17 mouse cellular contexts compared by ENCODE assay signal in the genomic region with DNA sequence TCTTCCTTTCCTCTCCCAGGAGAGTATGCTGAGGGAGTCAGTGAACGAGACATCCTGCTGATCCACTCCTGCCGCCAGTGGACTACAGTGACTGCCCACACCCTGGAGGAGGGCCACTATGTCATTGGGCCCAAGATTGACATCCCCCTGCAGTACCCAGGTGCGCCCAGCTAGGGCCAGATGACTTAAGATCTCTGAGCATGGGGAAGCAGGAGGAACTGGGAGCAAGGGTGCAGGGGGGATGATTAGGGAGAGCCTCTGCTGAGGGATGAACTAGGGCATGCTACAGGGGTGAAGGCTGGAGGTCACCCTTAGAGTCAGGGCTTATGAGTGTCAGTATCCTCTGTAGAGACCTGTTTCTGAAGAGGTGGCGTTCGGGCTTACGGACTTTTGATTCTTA. TPM values are rescaled to one million over a fixed set of nuclear protein-coding genes. Genes with fewer than 3 reads are reported as not detected.
DNase-seq lines count a peak whose midpoint lies in the region; ATAC-seq and TF ChIP-seq lines count a peak whose summit lies in the region.
"Had no signal": no experiment of that assay in that cellular context is flagged by ENCODE, and none has a peak within 500 bp of the region (broad histone marks: within the 10 kb centered on the region; RNA-seq: fewer than 3 reads in every experiment).

No protein-coding gene starts in this region.

- 61% methylated on average over 6 of the region's 6 CpGs for WGBS in forebrain, embryonic 10.5 days
- WGBS in forebrain, embryonic 16.5 days: 68% methylated on average over 6 of the region's 6 CpGs
- 59% methylated on average over 6 of the region's 6 CpGs for WGBS in midbrain, embryonic 13.5 days
- 81% methylated on average over 6 of the region's 6 CpGs for WGBS in lung, postnatal 0 days

- TF ChIP-seq EP300 in lung, postnatal 0 days (IDR thresholded peaks at IDR 0.05): no peak

- H3K36me3 ChIP-seq in forebrain, embryonic 10.5 days (replicated peaks): no peaks in the 10 kb centered on the region; the same call in 1 of the 2 replicates
- no peaks in the 10 kb centered on the region for H3K36me3 ChIP-seq in forebrain, embryonic 16.5 days (ENCODE audit: control insufficient read depth, insufficient read depth)
- peaks cover 14% of the 10 kb centered on the region; the same call in 1 of the 2 replicates for H3K36me3 ChIP-seq in midbrain, embryonic 13.5 days
- no peaks in the 10 kb centered on the region for H3K36me3 ChIP-seq in lung, postnatal 0 days (ENCODE audit: insufficient read depth, low read length)

- H3K4me1 ChIP-seq in forebrain, embryonic 10.5 days: peaks cover 74% of the 10 kb centered on the region
- H3K4me1 ChIP-seq in forebrain, embryonic 16.5 days (replicated peaks; ENCODE audit: control insufficient read depth, insufficient read depth, low read length): peaks cover 50% of the 10 kb centered on the region
- H3K4me1 ChIP-seq in midbrain, embryonic 13.5 days (replicated peaks): peaks cover 72% of the 10 kb centered on the region
- H3K4me1 ChIP-seq in lung, postnatal 0 days (ENCODE audit: insufficient read depth, low read depth, low read length): peaks cover 9% of the 10 kb centered on the region; the same call in 1 of the 2 replicates

- H3K27ac ChIP-seq in forebrain, embryonic 10.5 days: peak overlapping the region; percentile 85
- H3K27ac ChIP-seq in forebrain, embryonic 16.5 days (ENCODE audit: low read length): no peak overlapping the region
- peak overlapping the region; percentile 90 for H3K27ac ChIP-seq in midbrain, embryonic 13.5 days
- no peak overlapping the region for H3K27ac ChIP-seq in lung, postnatal 0 days (ENCODE audit: low read length)
- H3K27ac ChIP-seq: gastrocnemius, adult 2 months had no signal

- no peak overlapping the region for H3K4me2 ChIP-seq in forebrain, embryonic 16.5 days (ENCODE audit: low read length)
- H3K4me2 ChIP-seq in midbrain, embryonic 13.5 days (replicated peaks): peak overlapping the region; percentile 93
- H3K4me2 ChIP-seq in lung, postnatal 0 days (replicated peaks; ENCODE audit: low read depth, low read length): no peak overlapping the region
- H3K4me2 ChIP-seq: liver, embryonic 11.5 days had no signal

- peaks cover 100% of the 10 kb centered on the region for H3K27me3 ChIP-seq in forebrain, embryonic 10.5 days (ENCODE audit: poor library complexity, severe bottlenecking)
- no peaks in the 10 kb centered on the region for H3K27me3 ChIP-seq in forebrain, embryonic 16.5 days (replicated peaks; ENCODE audit: control insufficient read depth, insufficient read depth, low read length)
- peaks cover 13% of the 10 kb centered on the region for H3K27me3 ChIP-seq in midbrain, embryonic 13.5 days
- H3K27me3 ChIP-seq in lung, postnatal 0 days (replicated peaks; ENCODE audit: insufficient read depth, low read length): peaks cover 41% of the 10 kb centered on the region

- TF ChIP-seq CTCF in lung, postnatal 0 days (IDR thresholded peaks at IDR 0.05): no peak

- H3K9me3 ChIP-seq in forebrain, embryonic 10.5 days: no peaks in the 10 kb centered on the region
- no peaks in the 10 kb centered on the region for H3K9me3 ChIP-seq in forebrain, embryonic 16.5 days (ENCODE audit: control insufficient read depth, low read length)
- no peaks in the 10 kb centered on the region for H3K9me3 ChIP-seq in midbrain, embryonic 13.5 days
- H3K9me3 ChIP-seq in lung, postnatal 0 days (ENCODE audit: low read length): no peaks in the 10 kb centered on the region

- H3K9ac ChIP-seq in forebrain, embryonic 16.5 days (replicated peaks; ENCODE audit: low read depth, low read length): no peak overlapping the region
- H3K9ac ChIP-seq in midbrain, embryonic 13.5 days (replicated peaks): peak overlapping the region; percentile 88; the same call in 1 of the 2 replicates
- H3K9ac ChIP-seq in lung, postnatal 0 days (replicated peaks; ENCODE audit: low read depth): no peak overlapping the region

- no peak overlapping the region for H3K4me3 ChIP-seq in forebrain, embryonic 10.5 days
- no peak overlapping the region for H3K4me3 ChIP-seq in forebrain, embryonic 16.5 days (replicated peaks; ENCODE audit: low read length)
- H3K4me3 ChIP-seq in midbrain, embryonic 13.5 days (replicated peaks): peak overlapping the region; percentile 77
- no peak overlapping the region for H3K4me3 ChIP-seq in lung, postnatal 0 days (ENCODE audit: low read depth, low read length)
- H3K4me3 ChIP-seq: gastrocnemius, adult 2 months had no signal

- ATAC-seq in forebrain, embryonic 16.5 days: no peak
- no peak for ATAC-seq in midbrain, embryonic 13.5 days
- no peak for ATAC-seq in lung, postnatal 0 days
- ATAC-seq: Patski had no signal

- DNase-seq in forebrain, embryonic 10.5 days (ENCODE audit: extremely low spot score, low spot score): no peak
- peak; percentile 10 for DNase-seq in urinary bladder, adult 2 months (ENCODE audit: low spot score)
- DNase-seq in urinary bladder, postnatal 4 days (ENCODE audit: low spot score in 2 of 2): no peak
- no peak for DNase-seq in lung, postnatal 0 days (ENCODE audit: low spot score)
- no peak for DNase-seq in cerebellum, postnatal 25 days
- no peak for DNase-seq in cerebellum, postnatal 10 days
- DNase-seq: cerebellum, adult 11 months; gastrocnemius, adult 2 months; heart, postnatal 36 days; lung, postnatal 10 days; right cerebral cortex, postnatal 25 days; thymus, adult 2 months had no signal

RNA-seq across cellular contexts. Expression of gene 3110082J24Rik, which starts 2.3 kb away (rescaled TPM):
- 1.1 and 1.3 TPM in 2 replicates for polyA plus RNA-seq in forebrain, embryonic 10.5 days (2016; fragmentation: Nextera tagmentation; extraction: Ambion mirVana)
- polyA plus RNA-seq in forebrain, embryonic 16.5 days (2015; fragmentation: Nextera tagmentation; extraction: Ambion mirVana): 2.8 TPM in 2 replicates
- polyA plus RNA-seq in urinary bladder, adult 2 months (2012; rRNA removed): not detected in 2 replicates
- polyA plus RNA-seq in midbrain, embryonic 13.5 days (2015; fragmentation: Nextera tagmentation; extraction: Ambion mirVana): 7.6 and 9.9 TPM in 2 replicates
- not detected in 2 replicates for polyA plus RNA-seq in lung, postnatal 0 days (2015; fragmentation: Nextera tagmentation; extraction: Ambion mirVana)
- polyA plus RNA-seq: kidney, embryonic 14.5 days; liver, embryonic 11.5 days; Patski; thymus, adult 2 months had no signal

RNA-seq across cellular contexts. Expression of gene Garem2, which starts 3.3 kb away (rescaled TPM):
- polyA plus RNA-seq in forebrain, embryonic 10.5 days (2016; fragmentation: Nextera tagmentation; extraction: Ambion mirVana): 2.9 and 3.3 TPM in 2 replicates
- polyA plus RNA-seq in forebrain, embryonic 16.5 days (2015; fragmentation: Nextera tagmentation; extraction: Ambion mirVana): 8.1 and 10.1 TPM in 2 replicates
- 0.10 TPM in 1 of 2 replicates, not detected in the other for polyA plus RNA-seq in urinary bladder, adult 2 months (2012; rRNA removed)
- 13.5 and 20.6 TPM in 2 replicates for polyA plus RNA-seq in midbrain, embryonic 13.5 days (2015; fragmentation: Nextera tagmentation; extraction: Ambion mirVana)
- polyA plus RNA-seq in lung, postnatal 0 days (2015; fragmentation: Nextera tagmentation; extraction: Ambion mirVana): 0.04 and 0.05 TPM in 2 replicates

RNA-seq across cellular contexts. Expression of gene Tyms, which starts 34.8 kb away (rescaled TPM):
- 379 and 391 TPM in 2 replicates for polyA plus RNA-seq in forebrain, embryonic 10.5 days (2016; fragmentation: Nextera tagmentation; extraction: Ambion mirVana)
- polyA plus RNA-seq in forebrain, embryonic 16.5 days (2015; fragmentation: Nextera tagmentation; extraction: Ambion mirVana): 84.3 and 95.4 TPM in 2 replicates
- polyA plus RNA-seq in urinary bladder, adult 2 months (2012; rRNA removed): 24.4 and 25.0 TPM in 2 replicates
- polyA plus RNA-seq in midbrain, embryonic 13.5 days (2015; fragmentation: Nextera tagmentation; extraction: Ambion mirVana): 98.4 and 99.3 TPM in 2 replicates
- 37.3 and 38.9 TPM in 2 replicates for polyA plus RNA-seq in lung, postnatal 0 days (2015; fragmentation: Nextera tagmentation; extraction: Ambion mirVana)

RNA-seq across cellular contexts. Expression of gene Hadha, which starts 46.7 kb away (rescaled TPM):
- 104 and 109 TPM in 2 replicates for polyA plus RNA-seq in forebrain, embryonic 10.5 days (2016; fragmentation: Nextera tagmentation; extraction: Ambion mirVana)
- polyA plus RNA-seq in forebrain, embryonic 16.5 days (2015; fragmentation: Nextera tagmentation; extraction: Ambion mirVana): 76.0 and 80.7 TPM in 2 replicates
- 118 and 129 TPM in 2 replicates for polyA plus RNA-seq in urinary bladder, adult 2 months (2012; rRNA removed)
- polyA plus RNA-seq in midbrain, embryonic 13.5 days (2015; fragmentation: Nextera tagmentation; extraction: Ambion mirVana): 72.2 and 73.2 TPM in 2 replicates
- 107 and 110 TPM in 2 replicates for polyA plus RNA-seq in lung, postnatal 0 days (2015; fragmentation: Nextera tagmentation; extraction: Ambion mirVana)

RNA-seq across cellular contexts. Expression of gene Hadhb, which starts 46.8 kb away (rescaled TPM):
- polyA plus RNA-seq in forebrain, embryonic 10.5 days (2016; fragmentation: Nextera tagmentation; extraction: Ambion mirVana): 111 and 112 TPM in 2 replicates
- polyA plus RNA-seq in forebrain, embryonic 16.5 days (2015; fragmentation: Nextera tagmentation; extraction: Ambion mirVana): 66.5 and 72.0 TPM in 2 replicates
- polyA plus RNA-seq in urinary bladder, adult 2 months (2012; rRNA removed): 169 and 193 TPM in 2 replicates
- polyA plus RNA-seq in midbrain, embryonic 13.5 days (2015; fragmentation: Nextera tagmentation; extraction: Ambion mirVana): 61.1 and 62.4 TPM in 2 replicates
- 104 and 107 TPM in 2 replicates for polyA plus RNA-seq in lung, postnatal 0 days (2015; fragmentation: Nextera tagmentation; extraction: Ambion mirVana)

Comparison
In these comparisons a context has a peak if more than half of its experiments do, and no peak if none do; other contexts are left out.
1. H3K27ac ChIP-seq: peak in forebrain, embryonic 10.5 days (single experiment) and midbrain, embryonic 13.5 days (single experiment); none in forebrain, embryonic 16.5 days (single experiment) and lung, postnatal 0 days (single experiment).